Mouse (Mus musculus) left cerebral cortex, adult 2 months (tissue): ENCODE results near the gene Col19a1. TPM values are rescaled to one million over a fixed set of nuclear protein-coding genes. Genes with fewer than 3 reads are reported as not detected.

Source experiments
- DNase-seq, 2 experiments: peaks; one replicate each; pipeline ENCODE4 v3.0.0; 2021 to 2022; ENCODE audit warnings: low spot score in 2 of 2, mixed read lengths in 1 of 2; ENCODE audit errors: extremely low spot score in 1 of 2
- H3K27ac ChIP-seq: fragments of 200-600 bp; 2 replicates; pipeline ENCODE4 v1.8.1; 2022
- H3K4me3 ChIP-seq: fragments of 200-600 bp; 2 replicates; pipeline ENCODE4 v1.8.1; 2022
- CTCF ChIP-seq: fragments of 200-600 bp; IDR thresholded peaks from 2 replicates; pipeline ENCODE4 v1.8.1; 2022; ENCODE audit warnings: antibody characterized with exemption, mild to moderate bottlenecking, moderate library complexity
- intact Hi-C: fragments of 180-260 bp; cut with DNase I; formaldehyde crosslinking; loops from one replicate; pipeline ENCODE4 v1.15.1; 2025
- total RNA-seq, 2 experiments: library from RNA; stranded (reverse); gene quantifications; 2 replicates each; pipeline ENCODE4 v1.2.3; 2021

Col19a1 gene
- total RNA-seq, 2 experiments from 2014 or later = 30.0 to 30.1 TPM

- Histone ChIP-seq H3K27ac (no peak overlapping the region), H3K4me3 (no peak overlapping the region)
- intact Hi-C loops = no loop called here
- no peak for DNase-seq
- no peak for TF ChIP-seq CTCF
Observed at GRCm38 (mm10) chr1:24294979-24295942, 292.0 kb downstream of the Col19a1 start.

- Histone ChIP-seq H3K27ac (no peak overlapping the region), H3K4me3 (no peak overlapping the region)
- TF ChIP-seq CTCF = no peak
- DNase-seq = no peak
- intact Hi-C loops = no loop called here
Observed at GRCm38 (mm10) chr1:24292515-24292914, 294.8 kb downstream of the Col19a1 start.

- no peak for DNase-seq
- Histone ChIP-seq H3K4me3 (no peak overlapping the region), H3K27ac (no peak overlapping the region)
- TF ChIP-seq CTCF = no peak
- intact Hi-C loops = no loop called here
Observed at GRCm38 (mm10) chr1:24286360-24286759, 300.9 kb downstream of the Col19a1 start.

- no peak for TF ChIP-seq CTCF
- H3K4me3 ChIP-seq = no peak overlapping the region
- H3K27ac ChIP-seq = no peak overlapping the region
- no peak for DNase-seq
- intact Hi-C loops = no loop called here
Observed at GRCm38 (mm10) chr1:24267022-24267421, 320.2 kb downstream of the Col19a1 start.

GRCm38 (mm10) chr1:24261181-24261580, 326.1 kb downstream of the Col19a1 start:
- Histone ChIP-seq H3K27ac (no peak overlapping the region), H3K4me3 (no peak overlapping the region)
- no peak for DNase-seq
- intact Hi-C loops = no loop called here
- TF ChIP-seq CTCF = peak; percentile 46

- no peak for DNase-seq
- intact Hi-C loops = no loop called here
- Histone ChIP-seq H3K4me3 (no peak overlapping the region), H3K27ac (no peak overlapping the region)
- TF ChIP-seq CTCF = no peak
Observed at GRCm38 (mm10) chr1:24259419-24259818, 327.9 kb downstream of the Col19a1 start.

- intact Hi-C loops = no loop called here
- no peak for DNase-seq
- Histone ChIP-seq H3K4me3 (no peak overlapping the region), H3K27ac (no peak overlapping the region)
- no peak for TF ChIP-seq CTCF
Observed at GRCm38 (mm10) chr1:24257961-24258360, 329.3 kb downstream of the Col19a1 start.

GRCm38 (mm10) chr1:24249105-24249664, 338.1 kb downstream of the Col19a1 start:
- peak; percentile 92 for TF ChIP-seq CTCF
- intact Hi-C loops = loop anchor here (1.0 to 10.0 kb wide), 3 partner anchors 112 to 422 kb away; no protein-coding TSS in a partner anchor
- peak in 1 of 2 experiments; percentile 26 for DNase-seq
- no peak overlapping the region for H3K27ac ChIP-seq
- no peak overlapping the region for H3K4me3 ChIP-seq

GRCm38 (mm10) chr1:24248294-24249104, 338.8 kb downstream of the Col19a1 start:
- no peak for TF ChIP-seq CTCF
- DNase-seq = no peak
- intact Hi-C loops = loop anchor here (1.0 to 10.0 kb wide), 3 partner anchors 111 to 421 kb away; no protein-coding TSS in a partner anchor
- H3K4me3 ChIP-seq = no peak overlapping the region
- H3K27ac ChIP-seq = no peak overlapping the region

GRCm38 (mm10) chr1:24245700-24246375, 341.4 kb downstream of the Col19a1 start:
- no peak for DNase-seq
- no peak overlapping the region for H3K4me3 ChIP-seq
- intact Hi-C loops = loop anchor here (5.0 to 10.0 kb wide), 2 partner anchors 181 to 419 kb away; no protein-coding TSS in a partner anchor
- H3K27ac ChIP-seq = no peak overlapping the region
- no peak for TF ChIP-seq CTCF

- Histone ChIP-seq H3K27ac (no peak overlapping the region), H3K4me3 (no peak overlapping the region)
- intact Hi-C loops = loop anchor here (5.0 to 10.0 kb wide), 2 partner anchors 180 to 418 kb away; no protein-coding TSS in a partner anchor
Observed at GRCm38 (mm10) chr1:24244931-24245330, 342.3 kb downstream of the Col19a1 start.

More at GRCm38 (mm10) chr1:24244931-24245330, 342.3 kb downstream of the Col19a1 start:
- no peak for DNase-seq
- TF ChIP-seq CTCF = no peak
